Mouse (Mus musculus): Measurements from ENCODE around the gene Naaa. TPM values are rescaled to one million over a fixed set of nuclear protein-coding genes. Genes with fewer than 3 reads are reported as not detected.

Gene Naaa
- total and polyA plus RNA-seq, 2 experiments from 2014 or later, result 7.5 to 9.7 TPM

GRCm38 (mm10) chr5:92304291-92304690 lies 26.3 kb upstream of the Naaa start:
- no peaks in the 10 kb centered on the region for H3K27me3 ChIP-seq (ENCODE audit: control insufficient read depth, insufficient read depth, low read length)
- H3K27ac ChIP-seq (ENCODE audit: low read depth), result no peak overlapping the region
- H3K36me3 ChIP-seq (replicated peaks; ENCODE audit: control insufficient read depth, insufficient read depth, low read length), result peaks cover 63% of the 10 kb centered on the region
- H3K9me3 ChIP-seq (replicated peaks; ENCODE audit: control insufficient read depth, low read length), result no peaks in the 10 kb centered on the region
- ATAC-seq (ENCODE audit: insufficient read depth, low read depth) (no peak), DNase-seq (ENCODE audit: low spot score) (no peak)
- H3K4me1 ChIP-seq (ENCODE audit: control insufficient read depth, insufficient read depth), result peaks cover 19% of the 10 kb centered on the region; the same call in 1 of the 2 replicates
- TF ChIP-seq CTCF (IDR thresholded peaks at IDR 0.05; ENCODE audit: low read depth) (no peak), EP300 (IDR thresholded peaks at IDR 0.05; ENCODE audit: low read depth) (no peak)
- whole genome bisulfite sequencing, result 64% methylated on average over 3 of the region's 3 CpGs
- no peak overlapping the region for H3K9ac ChIP-seq (replicated peaks; ENCODE audit: low read depth, low read length)
- no peak overlapping the region for H3K4me2 ChIP-seq (ENCODE audit: low read depth, low read length)
- H3K4me3 ChIP-seq (ENCODE audit: low read depth, low read length), result no peak overlapping the region

GRCm38 (mm10) chr5:92302149-92302840 lies 24.3 kb upstream of the Naaa start:
- 46% methylated on average over 13 of the region's 13 CpGs for WGBS
- peaks cover 75% of the 10 kb centered on the region for H3K36me3 ChIP-seq (replicated peaks; ENCODE audit: control insufficient read depth, insufficient read depth, low read length)
- peak; percentile 33; the same call in 1 of the 2 replicates for ATAC-seq (ENCODE audit: insufficient read depth, low read depth)

GRCm38 (mm10) chr5:92294525-92294924 lies 16.6 kb upstream of the Naaa start:
- no peak for TF ChIP-seq CTCF (IDR thresholded peaks at IDR 0.05; ENCODE audit: low read depth)
- no peak for TF ChIP-seq EP300 (IDR thresholded peaks at IDR 0.05; ENCODE audit: low read depth)
- H3K4me1 ChIP-seq (ENCODE audit: control insufficient read depth, insufficient read depth), result no peaks in the 10 kb centered on the region
- no peak overlapping the region for H3K4me2 ChIP-seq (ENCODE audit: low read depth, low read length)
- H3K9ac ChIP-seq (replicated peaks; ENCODE audit: low read depth, low read length), result no peak overlapping the region
- no peaks in the 10 kb centered on the region for H3K27me3 ChIP-seq (ENCODE audit: control insufficient read depth, insufficient read depth, low read length)
- no peak overlapping the region for H3K27ac ChIP-seq (ENCODE audit: low read depth)
- H3K9me3 ChIP-seq (replicated peaks; ENCODE audit: control insufficient read depth, low read length), result no peaks in the 10 kb centered on the region
- H3K4me3 ChIP-seq (ENCODE audit: low read depth, low read length), result no peak overlapping the region
- DNase-seq (ENCODE audit: low spot score) (no peak), ATAC-seq (ENCODE audit: insufficient read depth, low read depth) (no peak)
- H3K36me3 ChIP-seq (replicated peaks; ENCODE audit: control insufficient read depth, insufficient read depth, low read length), result peaks cover 90% of the 10 kb centered on the region
- WGBS, result 89% methylated on average over 2 of the region's 2 CpGs

More at GRCm38 (mm10) chr5:92302149-92302840, 24.3 kb upstream of the Naaa start:
- Histone ChIP-seq H3K27ac (ENCODE audit: low read depth) (no peak overlapping the region), H3K4me1 (ENCODE audit: control insufficient read depth, insufficient read depth) (0 out of 2 replicates have a peak, but pooled peaks cover 10% of the 10 kb centered on the region), H3K4me2 (ENCODE audit: low read depth, low read length) (no peak overlapping the region), H3K4me3 (ENCODE audit: low read depth, low read length) (no peak overlapping the region), H3K9me3 (replicated peaks; ENCODE audit: control insufficient read depth, low read length) (no peaks in the 10 kb centered on the region), H3K27me3 (ENCODE audit: control insufficient read depth, insufficient read depth, low read length) (no peaks in the 10 kb centered on the region), H3K9ac (replicated peaks; ENCODE audit: low read depth, low read length) (no peak overlapping the region)
- no peak for TF ChIP-seq CTCF (IDR thresholded peaks at IDR 0.05; ENCODE audit: low read depth)
- no peak for TF ChIP-seq EP300 (IDR thresholded peaks at IDR 0.05; ENCODE audit: low read depth)
- peak; percentile 51 for DNase-seq (ENCODE audit: low spot score)

- no peaks in the 10 kb centered on the region for H3K9me3 ChIP-seq (replicated peaks; ENCODE audit: control insufficient read depth, low read length)
- 82% methylated on average over 6 of the region's 6 CpGs for WGBS
- no peak overlapping the region for H3K4me2 ChIP-seq (ENCODE audit: low read depth, low read length)
- ATAC-seq (ENCODE audit: insufficient read depth, low read depth), result no peak
- DNase-seq (ENCODE audit: low spot score), result no peak
- H3K4me3 ChIP-seq (ENCODE audit: low read depth, low read length), result no peak overlapping the region
- TF ChIP-seq CTCF (IDR thresholded peaks at IDR 0.05; ENCODE audit: low read depth), result no peak
- TF ChIP-seq EP300 (IDR thresholded peaks at IDR 0.05; ENCODE audit: low read depth), result no peak
- H3K9ac ChIP-seq (replicated peaks; ENCODE audit: low read depth, low read length), result no peak overlapping the region
- H3K36me3 ChIP-seq (replicated peaks; ENCODE audit: control insufficient read depth, insufficient read depth, low read length), result peaks cover 97% of the 10 kb centered on the region
- H3K27me3 ChIP-seq (ENCODE audit: control insufficient read depth, insufficient read depth, low read length), result no peaks in the 10 kb centered on the region
- no peak overlapping the region for H3K27ac ChIP-seq (ENCODE audit: low read depth)
- H3K4me1 ChIP-seq (ENCODE audit: control insufficient read depth, insufficient read depth), result no peaks in the 10 kb centered on the region
These were observed 13.9 kb upstream of the Naaa start for GRCm38 (mm10) chr5:92291652-92292414.

GRCm38 (mm10) chr5:92287840-92288239 lies 9.9 kb upstream of the Naaa start:
- TF ChIP-seq CTCF (IDR thresholded peaks at IDR 0.05; ENCODE audit: low read depth), result no peak
- no peak for TF ChIP-seq EP300 (IDR thresholded peaks at IDR 0.05; ENCODE audit: low read depth)
- H3K4me1 ChIP-seq (ENCODE audit: control insufficient read depth, insufficient read depth), result peaks cover 7% of the 10 kb centered on the region
- H3K27me3 ChIP-seq (ENCODE audit: control insufficient read depth, insufficient read depth, low read length), result no peaks in the 10 kb centered on the region
- no peak for DNase-seq (ENCODE audit: low spot score)
- 69% methylated on average over 6 of the region's 6 CpGs for WGBS
- H3K27ac ChIP-seq (ENCODE audit: low read depth), result no peak overlapping the region
- H3K9me3 ChIP-seq (replicated peaks; ENCODE audit: control insufficient read depth, low read length), result no peaks in the 10 kb centered on the region
- H3K4me3 ChIP-seq (ENCODE audit: low read depth, low read length), result no peak overlapping the region
- peaks cover 77% of the 10 kb centered on the region for H3K36me3 ChIP-seq (replicated peaks; ENCODE audit: control insufficient read depth, insufficient read depth, low read length)
- no peak overlapping the region for H3K4me2 ChIP-seq (ENCODE audit: low read depth, low read length)
- no peak for ATAC-seq (ENCODE audit: insufficient read depth, low read depth)
- no peak overlapping the region for H3K9ac ChIP-seq (replicated peaks; ENCODE audit: low read depth, low read length)
